Mouse (Mus musculus) limb, embryonic 10.5 days (tissue): ENCODE results near the gene Tmem59l. TPM values are rescaled to one million over a fixed set of nuclear protein-coding genes. Genes with fewer than 3 reads are reported as not detected.

Source experiments
- DNase-seq: peaks from one replicate; pipeline ENCODE4 v3.0.0-alpha.2; 2017; ENCODE audit warnings: low spot score
- H3K27ac ChIP-seq: fragments of 300-500 bp; sonication (generic); 2 replicates; pipeline ENCODE4 v1.5.1; 2016; ENCODE audit warnings: mild to moderate bottlenecking
- H3K27me3 ChIP-seq: fragments of 300-500 bp; sonication (generic); 2 replicates; pipeline ENCODE4 v1.6.1; 2016; ENCODE audit warnings: low read depth, mild to moderate bottlenecking; ENCODE audit not compliant: poor library complexity, severe bottlenecking
- H3K36me3 ChIP-seq: fragments of 300-500 bp; sonication (generic); 2 replicates; pipeline ENCODE4 v1.6.1; 2016; ENCODE audit warnings: mild to moderate bottlenecking, moderate library complexity
- H3K4me1 ChIP-seq: fragments of 300-500 bp; sonication (generic); 2 replicates; pipeline ENCODE4 v1.6.1; 2016
- H3K4me3 ChIP-seq: fragments of 300-500 bp; sonication (generic); 2 replicates; pipeline ENCODE4 v1.5.1; 2016; ENCODE audit warnings: mild to moderate bottlenecking, moderate library complexity
- H3K9me3 ChIP-seq: fragments of 300-500 bp; sonication (generic); replicated peaks from 2 replicates; pipeline ENCODE4 v1.6.1; 2016; ENCODE audit warnings: mild to moderate bottlenecking
- WGBS: fragments of 180-500 bp; shearing (Covaris S2); methylation state at CpG from one replicate; pipeline ENCODE4 v1.1.7; 2016; 5-methylcytosine and 5-hydroxymethylcytosine counted together
- polyA plus RNA-seq: library from polyadenylated mRNA; unstranded; fragments of >200 nt; fragmentation: Nextera tagmentation; extraction: Ambion mirVana; gene quantifications from 2 replicates; pipeline ENCODE4 v1.2.1, GENCODE M21; 2016

The Tmem59l gene
- polyA plus RNA-seq, 1 experiment from 2014 or later: 23.7 TPM

DNA sequence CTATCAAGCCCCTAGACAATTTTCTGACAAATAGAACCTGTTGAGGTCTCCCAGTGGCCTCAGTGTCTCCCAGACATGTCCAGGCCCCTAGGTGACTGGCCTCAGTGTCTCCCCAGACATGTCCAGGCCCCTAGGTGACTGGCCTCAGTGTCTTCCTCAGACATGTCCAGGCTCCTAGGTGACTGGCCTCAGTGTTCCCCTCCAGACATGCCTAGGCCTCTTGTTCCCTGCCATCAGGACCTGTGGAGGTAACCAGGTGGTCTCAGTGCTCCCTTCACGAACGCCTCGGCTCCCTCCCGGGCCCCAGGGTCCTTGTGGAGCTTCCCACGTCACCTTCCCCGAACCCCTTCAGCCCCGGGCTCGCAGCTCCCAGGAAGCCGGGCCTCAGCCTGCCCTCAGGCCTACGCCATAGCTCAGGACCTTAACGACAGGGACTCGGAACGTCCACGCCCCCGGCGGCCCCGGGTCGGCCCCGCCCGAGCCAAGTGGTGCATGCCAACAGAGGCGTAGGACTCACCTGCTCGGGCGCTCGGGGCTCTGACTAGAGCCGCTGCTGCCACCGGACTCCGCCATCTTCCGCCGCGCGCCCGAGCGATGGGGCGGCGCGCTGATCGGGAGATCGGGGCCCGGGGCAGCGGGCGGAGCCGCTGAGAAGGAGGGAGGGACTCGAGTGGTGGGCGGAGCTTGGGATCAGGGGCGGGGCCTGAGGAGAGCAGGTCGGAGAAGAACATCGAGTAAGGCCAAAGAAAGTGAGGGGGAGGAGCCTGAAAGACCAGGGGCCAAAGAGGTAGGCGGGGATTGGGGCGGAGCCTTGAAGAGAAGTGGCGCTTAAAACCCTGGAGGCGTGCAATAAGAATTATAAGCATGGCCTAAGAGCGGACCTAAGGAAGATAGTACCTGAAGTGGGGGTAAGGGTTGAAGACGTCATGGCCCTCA lies 10.6 kb downstream of the Tmem59l start, which contains the start of gene Klhl26:
TSS of gene Klhl26 (minus strand) at position 636 of the 936 bp plus-strand sequence.
- H3K4me3 ChIP-seq: peak within 1 kb of the TSS; percentile 83
- H3K9me3 ChIP-seq: no peaks in the 10 kb centered on the region
- peaks cover 7% of the 10 kb centered on the region for H3K36me3 ChIP-seq
- under 1% methylated on average over 53 of the region's 53 CpGs for WGBS
- peak; percentile 92 for DNase-seq
- H3K4me1 ChIP-seq: peaks cover 44% of the 10 kb centered on the region
- peak within 1 kb of the TSS; percentile 90 for H3K27ac ChIP-seq
- H3K27me3 ChIP-seq: no peaks in the 10 kb centered on the region

DNA sequence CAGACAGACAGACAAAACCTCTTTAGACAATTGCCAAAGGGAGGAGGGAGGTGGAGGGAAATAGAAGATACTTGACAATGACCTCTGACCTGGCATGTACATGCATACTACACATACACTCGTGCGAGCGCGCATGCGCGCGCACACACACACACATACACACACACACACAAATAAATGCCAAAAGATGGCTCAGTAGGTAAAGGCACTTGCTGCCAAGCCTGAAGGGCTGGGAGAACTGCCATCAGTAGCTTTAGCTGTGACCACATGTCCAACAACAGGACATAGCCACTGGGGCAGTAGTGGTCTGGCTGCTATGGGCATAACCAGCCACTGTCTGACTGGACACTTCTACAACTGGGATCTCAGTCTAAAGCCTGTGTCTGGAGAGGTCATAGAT lies 15.3 kb downstream of the Tmem59l start:
- H3K36me3 ChIP-seq: peaks cover 18% of the 10 kb centered on the region
- no peak for DNase-seq
- no peak overlapping the region for H3K4me3 ChIP-seq
- 95% methylated on average over 7 of the region's 7 CpGs for WGBS
- H3K9me3 ChIP-seq: no peaks in the 10 kb centered on the region
- H3K4me1 ChIP-seq: peaks cover 33% of the 10 kb centered on the region
- H3K27ac ChIP-seq: no peak overlapping the region
- H3K27me3 ChIP-seq: no peaks in the 10 kb centered on the region

DNA sequence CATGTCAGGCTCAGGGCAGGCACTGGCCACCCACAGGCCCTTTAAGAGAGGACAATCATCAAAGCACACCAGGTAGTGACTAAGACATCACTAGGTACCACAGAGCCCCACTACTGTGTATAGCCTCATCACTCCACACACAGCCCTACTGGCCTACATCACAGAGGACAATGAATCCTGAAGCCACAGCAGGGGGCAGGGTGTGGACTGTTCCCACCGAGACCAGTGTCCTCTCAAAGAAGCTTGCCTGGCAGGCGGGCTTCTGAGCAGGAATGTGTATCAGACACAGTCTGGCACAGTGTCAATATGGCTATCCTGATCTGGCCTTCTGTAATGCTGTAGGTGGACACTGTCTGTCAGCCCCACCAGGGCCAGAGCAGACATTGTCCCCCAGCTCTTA lies 17.2 kb downstream of the Tmem59l start:
- Histone ChIP-seq H3K27ac (no peak overlapping the region), H3K36me3 (peaks cover 24% of the 10 kb centered on the region), H3K27me3 (no peaks in the 10 kb centered on the region), H3K9me3 (no peaks in the 10 kb centered on the region), H3K4me1 (peaks cover 23% of the 10 kb centered on the region), H3K4me3 (no peak overlapping the region)
- no peak for DNase-seq
- 74% methylated on average over 2 of the region's 2 CpGs for WGBS

DNA sequence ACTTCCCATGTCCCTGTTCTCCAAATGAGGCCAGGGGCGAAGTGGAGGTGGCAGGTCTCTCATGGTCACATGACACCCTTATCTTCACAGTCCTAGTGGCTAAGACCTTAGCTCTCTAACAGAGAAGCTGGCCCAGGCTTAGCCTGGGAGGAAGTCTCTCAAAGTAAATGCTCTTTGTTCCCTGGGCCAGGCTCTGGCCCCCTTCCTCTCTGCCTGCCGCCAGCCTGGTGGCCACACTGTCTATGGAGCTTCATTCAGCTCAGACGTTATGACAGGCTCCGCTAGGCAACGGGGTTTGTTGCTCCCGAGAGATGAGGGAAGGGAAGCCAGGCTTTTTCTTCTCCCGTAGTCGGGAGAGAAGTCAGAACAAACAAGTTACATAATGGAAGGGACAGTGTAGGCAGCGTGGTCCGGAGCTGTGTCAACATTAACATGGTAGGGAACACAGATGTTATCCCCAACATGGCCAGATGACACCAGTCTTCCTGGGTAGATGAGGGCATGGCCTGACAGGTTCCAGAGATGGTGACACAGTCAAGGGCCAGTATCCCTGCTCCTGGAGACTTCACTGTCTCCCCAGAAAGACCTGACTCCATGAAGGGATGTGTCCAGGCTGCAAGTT lies 17.8 kb downstream of the Tmem59l start:
- Histone ChIP-seq H3K27ac (no peak overlapping the region), H3K4me3 (no peak overlapping the region), H3K27me3 (no peaks in the 10 kb centered on the region), H3K9me3 (no peaks in the 10 kb centered on the region), H3K4me1 (peaks cover 25% of the 10 kb centered on the region), H3K36me3 (peaks cover 22% of the 10 kb centered on the region)
- WGBS: 77% methylated on average over 10 of the region's 10 CpGs
- no peak for DNase-seq

DNA sequence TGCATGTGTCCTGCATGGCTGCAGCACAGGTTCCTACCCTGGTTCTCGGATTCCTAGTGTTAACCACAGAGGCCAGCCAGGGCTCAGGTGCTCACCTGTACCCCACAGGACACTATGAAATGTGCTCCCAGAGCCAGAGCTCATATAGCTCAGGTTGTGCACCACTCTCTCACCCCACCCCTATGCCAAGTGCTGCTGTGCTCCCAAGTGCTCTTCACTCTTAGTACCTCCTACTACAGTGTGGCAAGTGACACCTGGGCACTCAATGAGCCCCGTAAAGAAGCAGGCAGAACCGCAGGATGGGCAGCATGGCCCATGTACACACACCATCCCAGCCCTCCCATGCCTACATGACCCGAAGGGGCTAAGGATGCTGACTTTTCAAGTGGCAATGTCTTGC lies 18.4 kb downstream of the Tmem59l start:
- Histone ChIP-seq H3K4me1 (peaks cover 31% of the 10 kb centered on the region), H3K4me3 (no peak overlapping the region), H3K27ac (no peak overlapping the region), H3K9me3 (no peaks in the 10 kb centered on the region), H3K27me3 (no peaks in the 10 kb centered on the region), H3K36me3 (peaks cover 22% of the 10 kb centered on the region)
- no peak for DNase-seq
- 93% methylated on average over 4 of the region's 4 CpGs for WGBS

DNA sequence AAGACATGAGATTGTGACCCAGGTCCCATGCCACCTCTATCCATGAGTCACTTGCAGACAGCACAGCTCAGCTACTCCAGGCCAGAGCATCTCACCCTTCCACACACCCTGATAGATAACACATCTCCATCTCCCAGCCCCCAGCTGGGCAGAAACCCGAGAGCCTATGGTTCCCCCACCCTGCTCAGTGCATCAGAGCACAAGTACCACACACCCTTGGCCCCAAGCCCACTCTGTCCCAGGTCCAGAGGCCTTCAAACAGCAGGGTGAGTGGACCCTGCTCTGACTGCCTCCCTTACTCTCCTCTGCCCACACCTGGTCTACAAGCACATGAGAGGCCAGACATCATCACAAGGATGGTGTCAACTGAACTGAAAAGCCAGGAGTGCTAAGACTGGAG lies 19.3 kb downstream of the Tmem59l start:
- WGBS: 67% methylated on average over 1 of the region's 1 CpGs
- H3K36me3 ChIP-seq: peaks cover 25% of the 10 kb centered on the region

DNA sequence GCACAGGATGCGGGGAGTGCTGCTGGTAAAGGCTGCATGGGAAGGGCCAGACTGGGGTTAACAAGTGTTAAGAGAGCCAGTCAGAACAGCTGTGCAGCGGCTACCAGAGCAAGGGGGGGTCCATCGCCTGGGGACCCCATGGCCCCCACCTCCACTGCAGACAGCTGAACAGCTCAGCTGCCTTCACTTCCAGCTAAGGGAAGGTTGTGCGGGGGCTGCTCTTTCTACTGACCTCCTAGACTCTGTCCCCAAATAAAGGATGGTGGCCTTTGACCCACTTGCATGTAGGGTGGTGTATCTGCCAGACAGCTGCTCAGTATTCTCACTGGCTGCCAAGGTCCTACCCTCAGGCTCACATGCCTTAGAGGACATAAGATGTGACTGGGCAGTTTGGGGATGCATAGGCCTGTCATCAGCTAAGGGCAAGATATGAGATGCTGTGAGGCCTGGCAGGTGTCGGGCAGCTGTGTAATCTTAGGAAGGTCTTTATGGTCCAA lies 19.9 kb downstream of the Tmem59l start:
- Histone ChIP-seq H3K4me3 (no peak overlapping the region), H3K27ac (0 out of 2 replicates have a peak overlapping the region, but pooled peaks have one; percentile 61), H3K9me3 (no peaks in the 10 kb centered on the region), H3K36me3 (peaks cover 29% of the 10 kb centered on the region), H3K27me3 (no peaks in the 10 kb centered on the region), H3K4me1 (peaks cover 43% of the 10 kb centered on the region)
- 70% methylated on average over 5 of the region's 5 CpGs for WGBS
- DNase-seq: no peak

More for the DNA sequence above, 19.3 kb downstream of the Tmem59l start:
- no peaks in the 10 kb centered on the region for H3K27me3 ChIP-seq
- H3K4me3 ChIP-seq: no peak overlapping the region
- no peaks in the 10 kb centered on the region for H3K9me3 ChIP-seq
- no peak overlapping the region for H3K27ac ChIP-seq
- no peak for DNase-seq
- H3K4me1 ChIP-seq: peaks cover 37% of the 10 kb centered on the region

DNA sequence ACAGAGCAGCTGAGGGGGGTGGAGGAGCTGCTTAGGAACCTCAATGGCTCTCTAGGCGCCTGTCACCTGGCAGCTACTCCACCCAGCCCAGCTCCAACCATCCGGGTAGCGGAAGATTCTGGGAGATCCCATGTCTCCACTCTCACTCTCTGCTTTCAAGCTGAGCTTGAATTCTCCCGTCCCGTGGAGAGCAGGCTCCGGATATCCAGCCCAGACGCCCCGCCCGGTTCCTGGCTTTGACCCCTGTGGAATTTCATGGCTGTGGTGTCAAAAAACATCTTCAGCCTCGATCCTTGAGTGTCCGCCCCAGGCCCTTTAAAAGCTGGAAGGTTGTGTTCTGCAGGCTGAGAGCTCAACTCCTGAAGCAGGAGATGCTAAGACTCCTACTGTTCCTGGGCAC lies 20.4 kb downstream of the Tmem59l start:
- 0 out of 2 replicates have a peak overlapping the region, but pooled peaks have one; percentile 61 for H3K27ac ChIP-seq
- H3K4me1 ChIP-seq: peaks cover 48% of the 10 kb centered on the region
- DNase-seq: no peak
- no peak overlapping the region for H3K4me3 ChIP-seq
- H3K9me3 ChIP-seq: no peaks in the 10 kb centered on the region
- WGBS: 77% methylated on average over 11 of the region's 11 CpGs
- H3K27me3 ChIP-seq: no peaks in the 10 kb centered on the region
- H3K36me3 ChIP-seq: peaks cover 29% of the 10 kb centered on the region

DNA sequence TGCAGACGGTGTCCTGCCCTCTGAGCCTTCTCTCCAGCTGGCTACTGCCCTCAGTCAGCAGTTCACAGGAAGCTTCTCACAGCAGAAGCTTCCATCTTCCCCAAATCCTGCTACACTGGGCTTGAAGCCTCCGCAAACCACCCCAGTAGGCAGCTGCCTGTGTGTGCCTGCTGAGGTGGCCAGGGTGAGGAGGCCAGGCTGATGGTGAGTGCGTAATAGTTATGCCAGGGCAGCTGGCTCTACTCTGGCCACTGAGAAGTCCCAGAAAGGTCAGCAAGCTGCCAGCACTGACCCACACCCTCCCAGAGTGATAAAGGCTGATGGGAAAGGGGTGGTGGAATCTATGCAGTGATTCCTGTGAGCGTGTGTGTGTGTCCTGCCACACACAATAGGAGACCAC lies 20.9 kb downstream of the Tmem59l start:
- 92% methylated on average over 4 of the region's 4 CpGs for WGBS
- peaks cover 29% of the 10 kb centered on the region for H3K36me3 ChIP-seq
- H3K4me1 ChIP-seq: peaks cover 52% of the 10 kb centered on the region
- no peaks in the 10 kb centered on the region for H3K9me3 ChIP-seq
- H3K4me3 ChIP-seq: no peak overlapping the region
- H3K27ac ChIP-seq: 0 out of 2 replicates have a peak overlapping the region, but pooled peaks have one; percentile 61
- DNase-seq: no peak
- no peaks in the 10 kb centered on the region for H3K27me3 ChIP-seq

DNA sequence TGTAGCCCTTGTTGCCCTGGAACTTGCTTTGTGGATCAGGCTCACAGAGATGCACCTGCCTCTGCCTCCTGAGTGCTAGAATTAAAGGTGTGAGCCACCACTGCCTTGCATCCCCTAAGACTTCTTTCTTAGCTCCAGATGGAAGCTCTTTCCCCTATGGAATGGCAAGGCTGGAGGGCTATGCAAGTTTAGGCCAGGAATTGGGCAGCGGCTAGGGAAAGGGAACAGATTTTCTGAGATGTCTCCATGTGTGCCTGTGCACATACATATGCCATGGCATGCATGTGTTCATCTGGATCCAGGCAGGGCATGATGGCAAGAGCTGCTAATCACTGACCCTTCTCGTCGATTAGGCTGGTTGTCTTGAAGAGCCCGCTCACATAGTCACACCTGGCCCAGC lies 21.5 kb downstream of the Tmem59l start:
- Histone ChIP-seq H3K9me3 (no peaks in the 10 kb centered on the region), H3K27me3 (no peaks in the 10 kb centered on the region), H3K27ac (no peak overlapping the region), H3K36me3 (peaks cover 28% of the 10 kb centered on the region), H3K4me3 (no peak overlapping the region), H3K4me1 (peaks cover 55% of the 10 kb centered on the region)
- no peak for DNase-seq
- WGBS: 94% methylated on average over 4 of the region's 4 CpGs

DNA sequence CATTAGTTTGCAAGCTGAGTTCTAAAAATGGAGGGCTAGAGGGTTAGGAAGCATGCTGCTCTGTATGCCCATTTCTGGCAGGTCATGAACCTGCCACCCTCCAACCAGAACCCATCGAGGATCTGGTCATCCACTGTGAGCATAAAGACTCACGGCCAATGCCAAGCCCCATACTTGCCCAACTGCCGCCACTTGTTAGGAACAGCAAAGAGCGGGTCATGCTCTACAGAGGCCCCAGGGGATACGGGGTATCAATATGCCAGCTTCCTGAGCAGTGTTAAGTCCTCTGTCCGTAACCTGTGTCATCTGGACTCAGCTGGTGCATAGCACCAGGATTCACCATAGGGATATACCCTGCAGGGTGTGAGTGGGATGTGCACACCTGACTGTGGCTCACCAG lies 23.0 kb downstream of the Tmem59l start:
- Histone ChIP-seq H3K4me3 (no peak overlapping the region), H3K27me3 (no peaks in the 10 kb centered on the region), H3K36me3 (peaks cover 34% of the 10 kb centered on the region), H3K4me1 (peaks cover 55% of the 10 kb centered on the region), H3K27ac (no peak overlapping the region), H3K9me3 (no peaks in the 10 kb centered on the region)
- no peak for DNase-seq
- 94% methylated on average over 6 of the region's 6 CpGs for WGBS

DNA sequence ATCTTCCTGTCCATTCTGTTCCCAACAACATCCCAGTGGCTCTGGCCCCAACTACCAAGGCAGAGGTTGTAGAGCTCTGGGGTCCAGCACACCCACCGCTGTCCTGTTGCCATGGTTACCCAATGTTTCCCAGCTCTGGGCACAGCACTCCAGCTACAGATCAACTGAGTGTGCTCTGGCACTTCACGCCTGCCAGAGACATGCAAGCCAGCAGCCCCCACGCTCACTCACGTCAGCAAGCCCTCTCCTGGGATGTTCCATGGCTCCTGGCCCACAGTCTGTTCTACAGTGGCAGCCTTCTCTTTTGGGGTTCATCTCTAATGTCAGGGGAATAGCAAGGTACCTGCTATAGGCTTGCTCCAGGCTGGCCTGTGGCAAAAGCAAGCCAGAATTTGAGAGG lies 23.9 kb downstream of the Tmem59l start:
- DNase-seq: no peak
- Histone ChIP-seq H3K27me3 (no peaks in the 10 kb centered on the region), H3K4me1 (peaks cover 55% of the 10 kb centered on the region), H3K4me3 (no peak overlapping the region), H3K9me3 (no peaks in the 10 kb centered on the region), H3K36me3 (peaks cover 34% of the 10 kb centered on the region), H3K27ac (no peak overlapping the region)
- WGBS: 87% methylated on average over 4 of the region's 4 CpGs

DNA sequence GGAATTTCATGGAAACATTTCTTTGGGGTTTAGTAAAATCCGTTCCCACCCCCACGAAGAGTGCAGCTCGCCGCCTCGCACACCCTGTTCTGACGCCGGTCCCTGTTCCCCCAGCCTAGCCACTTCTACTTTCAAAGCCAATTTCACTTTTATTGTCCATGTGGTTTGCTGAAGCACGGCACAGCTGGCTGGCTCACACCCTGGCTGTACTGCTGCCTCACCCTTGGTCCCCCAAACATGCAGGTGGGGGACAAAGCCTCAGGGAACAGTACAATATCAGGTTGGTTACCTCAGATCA lies 24.7 kb downstream of the Tmem59l start:
- no peak for DNase-seq
- Histone ChIP-seq H3K36me3 (peaks cover 34% of the 10 kb centered on the region), H3K9me3 (no peaks in the 10 kb centered on the region), H3K27ac (peak overlapping the region; percentile 39; the same call in 1 of the 2 replicates), H3K4me1 (peaks cover 47% of the 10 kb centered on the region), H3K27me3 (no peaks in the 10 kb centered on the region), H3K4me3 (no peak overlapping the region)
- WGBS: 83% methylated on average over 8 of the region's 8 CpGs
